Mouse (Mus musculus): ENCODE results near the gene Btbd10. TPM values are rescaled to one million over a fixed set of nuclear protein-coding genes. Genes with fewer than 3 reads are reported as not detected.

Btbd10 gene
- total RNA-seq, 2 experiments from 2014 or later: 15.3 to 15.7 TPM

- no peak for DNase-seq
- intact Hi-C loops (cut with DNase I): no loop called here
Observed at GRCm38 (mm10) chr7:113297813-113298212, 71.4 kb downstream of the Btbd10 start.

DNA sequence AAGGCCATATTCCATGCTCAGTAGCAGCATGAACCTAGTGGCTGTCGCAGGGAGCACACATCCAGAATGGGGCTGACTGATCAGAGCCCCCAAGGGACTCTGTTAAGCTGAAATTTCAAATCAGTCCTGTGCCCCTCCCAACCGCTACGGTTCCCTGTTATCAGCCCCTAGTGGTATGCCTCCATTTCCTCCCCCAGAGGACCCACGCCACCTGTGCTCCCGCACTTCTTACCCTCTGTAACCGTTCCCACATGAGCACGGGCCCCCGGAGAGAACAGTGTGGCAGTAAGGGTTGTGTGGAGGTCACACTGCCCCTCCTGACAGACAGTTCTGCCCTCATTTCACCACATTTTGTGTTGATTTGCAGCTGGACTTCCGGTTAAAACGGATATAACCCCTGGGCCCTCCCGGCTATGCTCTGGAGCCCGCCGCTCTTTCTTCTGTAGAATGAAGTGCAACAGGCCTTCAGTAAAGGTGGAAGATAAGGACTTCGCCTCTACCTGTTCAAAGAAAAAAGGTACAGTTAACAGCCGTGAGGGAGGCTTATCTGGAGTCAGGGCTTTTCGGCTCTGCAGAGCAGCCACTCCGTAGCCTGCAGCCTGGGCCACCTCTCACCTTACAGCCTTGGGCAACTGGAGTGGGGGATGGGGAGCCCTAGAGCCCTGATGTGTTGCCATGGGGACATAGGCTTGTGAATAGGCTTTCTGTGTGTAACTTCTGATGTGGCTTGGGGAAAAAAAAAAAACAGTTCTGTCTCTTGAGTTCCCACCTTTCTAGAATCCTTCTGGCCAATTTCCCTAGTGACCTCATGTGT is 73.9 kb downstream of the Btbd10 start:
- no peak for DNase-seq
- intact Hi-C loops (cut with DNase I): no loop called here

GRCm38 (mm10) chr7:113294598-113294997 is 74.6 kb downstream of the Btbd10 start:
- intact Hi-C loops (cut with DNase I): no loop called here
- DNase-seq: no peak

DNA sequence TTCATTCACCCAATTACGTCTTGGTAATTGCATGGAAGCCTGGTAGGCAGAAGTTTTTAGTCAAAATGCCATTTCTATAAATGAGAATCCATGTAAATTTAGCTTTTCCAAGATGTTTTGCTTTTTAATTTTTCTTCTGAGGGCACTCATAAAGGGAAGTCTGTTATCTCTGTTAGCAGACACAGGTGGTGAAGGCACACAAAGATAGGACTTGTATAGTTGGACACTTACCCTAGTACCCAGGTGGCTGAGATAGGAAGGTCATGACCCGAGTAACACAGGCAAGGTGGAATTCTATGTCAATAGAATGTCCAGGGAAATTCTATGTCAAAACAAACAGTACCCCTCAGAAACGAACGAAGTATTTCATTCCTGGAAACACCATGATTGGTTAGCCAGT is 77.0 kb downstream of the Btbd10 start:
- DNase-seq: no peak
- intact Hi-C loops (cut with DNase I): no loop called here

- intact Hi-C loops (cut with DNase I): no loop called here
- DNase-seq: no peak
Observed at GRCm38 (mm10) chr7:113291741-113292140, 77.5 kb downstream of the Btbd10 start.

- no peak for DNase-seq
- intact Hi-C loops (cut with DNase I): no loop called here
Observed at GRCm38 (mm10) chr7:113289211-113289610, 80.0 kb downstream of the Btbd10 start.

- no peak for DNase-seq
- intact Hi-C loops (cut with DNase I): no loop called here
Observed at GRCm38 (mm10) chr7:113285405-113285804, 83.8 kb downstream of the Btbd10 start.

DNA sequence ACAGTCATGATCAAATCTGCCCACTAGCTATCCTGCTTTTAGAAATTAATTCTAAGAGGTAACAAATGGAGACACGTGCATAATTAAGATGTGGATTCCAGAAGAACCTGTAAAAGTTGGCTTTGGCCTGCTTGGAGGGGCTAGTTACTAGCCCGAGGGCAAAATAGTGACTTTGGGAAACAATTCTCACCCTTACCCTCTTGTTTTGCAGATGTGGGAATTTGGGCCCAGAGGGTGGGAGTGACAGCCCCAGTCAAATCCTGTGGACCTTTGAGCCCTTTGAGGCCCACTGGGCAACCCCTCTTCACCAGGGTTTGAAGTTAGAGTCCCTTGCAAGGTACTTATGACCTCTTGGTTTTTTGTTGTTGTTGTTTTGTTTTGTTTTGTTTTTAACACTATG is 89.9 kb downstream of the Btbd10 start:
- intact Hi-C loops (cut with DNase I): no loop called here
- DNase-seq: no peak

DNA sequence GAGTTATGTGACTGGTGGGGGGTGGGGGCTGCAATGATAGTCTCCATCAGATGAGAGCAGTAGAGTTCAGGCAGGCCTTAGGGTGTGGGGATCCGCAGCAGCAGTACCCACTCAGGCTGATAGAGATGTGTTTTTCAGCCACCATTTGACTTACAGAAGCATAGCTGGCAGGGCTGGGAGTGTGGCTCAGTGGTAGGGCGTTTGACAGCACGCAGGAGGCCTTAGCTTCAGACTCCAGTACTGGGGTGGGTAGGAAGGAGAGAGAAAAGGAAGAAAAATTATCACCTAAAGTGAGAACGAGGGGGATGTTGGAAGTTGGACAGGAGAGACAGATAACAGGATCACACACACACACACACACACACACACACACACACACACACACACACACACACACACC is 90.7 kb downstream of the Btbd10 start:
- DNase-seq: no peak
- intact Hi-C loops (cut with DNase I): no loop called here

DNA sequence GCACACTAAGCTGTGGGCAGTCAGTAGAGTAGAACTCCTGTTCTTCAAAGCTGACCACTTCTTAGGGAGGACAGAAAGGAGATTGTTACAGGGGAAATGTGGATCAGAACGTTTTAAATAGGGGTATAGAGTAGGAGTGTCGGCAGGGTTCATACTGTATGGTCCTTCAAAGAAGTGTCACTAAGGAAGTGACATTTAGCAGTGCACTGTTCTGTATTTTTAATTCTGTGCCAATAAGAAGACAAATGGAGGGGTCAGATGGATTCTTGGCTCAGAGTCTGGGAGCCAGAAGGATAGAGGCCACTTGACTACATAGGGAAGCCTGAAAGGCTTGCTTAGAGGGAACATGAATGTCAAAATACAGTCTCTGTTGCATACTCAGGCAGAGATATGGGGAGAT is 91.9 kb downstream of the Btbd10 start:
- intact Hi-C loops (cut with DNase I): no loop called here
- no peak for DNase-seq

GRCm38 (mm10) chr7:113272338-113272997 is 96.7 kb downstream of the Btbd10 start:
- intact Hi-C loops (cut with DNase I): no loop called here
- no peak for DNase-seq

DNA sequence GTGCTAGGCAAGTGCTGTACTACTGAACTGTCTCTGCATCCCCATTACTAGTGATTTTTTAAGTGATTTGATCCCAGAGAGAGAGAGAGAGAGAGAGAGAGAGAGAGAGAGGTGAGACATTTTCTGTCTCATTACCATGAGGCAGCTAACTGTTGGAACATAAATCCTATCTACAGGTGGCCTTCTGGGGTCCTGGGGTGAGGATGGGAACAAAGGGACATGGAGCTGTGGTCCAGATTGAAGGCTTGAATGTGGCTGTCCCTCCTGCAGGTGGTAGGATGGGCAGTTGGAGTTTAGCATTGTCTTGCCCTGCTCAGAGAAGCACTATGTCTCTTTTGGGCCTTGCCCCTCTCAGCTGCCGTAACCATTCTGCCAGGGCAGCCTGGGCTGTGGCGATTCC is 98.2 kb downstream of the Btbd10 start:
- intact Hi-C loops (cut with DNase I): no loop called here
- DNase-seq: no peak

DNA sequence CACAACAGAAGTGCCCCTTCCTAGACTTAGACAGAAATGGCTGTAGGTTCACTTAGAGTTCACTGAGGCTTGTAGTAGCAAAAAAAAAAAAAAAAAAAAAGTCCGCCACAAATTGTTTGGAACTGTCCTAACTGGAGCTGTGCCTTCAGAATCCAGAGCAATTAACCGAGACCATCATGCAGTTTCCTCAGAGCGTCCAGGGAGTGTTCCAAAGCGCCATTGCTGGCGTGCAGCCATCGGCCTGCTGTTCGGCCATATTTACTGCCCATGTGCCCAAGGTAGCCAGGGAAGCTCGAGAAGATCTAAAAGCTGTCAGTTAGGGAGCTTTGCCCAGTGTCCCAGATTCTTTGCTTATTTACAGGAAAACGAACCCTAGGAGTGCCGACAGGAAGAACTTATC is 98.6 kb downstream of the Btbd10 start:
- peak; percentile 42 to 45 for DNase-seq
- intact Hi-C loops (cut with DNase I): no loop called here

DNA sequence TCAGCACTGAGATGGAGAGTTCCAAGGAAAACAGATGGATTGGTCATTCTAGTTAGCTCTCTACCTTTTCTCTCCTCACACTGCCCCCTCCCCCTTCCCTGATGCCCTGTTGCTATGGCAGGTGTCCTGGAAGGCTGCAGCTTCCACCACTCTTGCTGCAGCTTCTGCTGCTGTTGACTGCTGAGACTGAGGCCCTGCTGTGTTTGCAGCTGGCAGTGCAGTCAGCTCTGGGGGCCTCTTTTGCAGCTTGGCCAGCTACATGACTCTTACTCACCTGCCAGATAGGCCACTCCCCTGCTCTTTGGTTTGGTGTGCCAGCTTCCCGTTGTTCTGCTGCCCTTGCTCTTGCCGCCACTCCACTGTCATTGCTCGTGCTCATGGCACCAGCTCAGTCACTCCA is 99.3 kb downstream of the Btbd10 start:
- no peak for DNase-seq
- intact Hi-C loops (cut with DNase I): loop anchor here (5.0 kb wide), 2 partner anchors 42 to 348 kb away; no protein-coding TSS in a partner anchor

- intact Hi-C loops (cut with DNase I): loop anchor here (5.0 kb wide), 2 partner anchors 43 to 347 kb away; no protein-coding TSS in a partner anchor
- no peak for DNase-seq
Observed at GRCm38 (mm10) chr7:113269081-113269480, 100.1 kb downstream of the Btbd10 start.

DNA sequence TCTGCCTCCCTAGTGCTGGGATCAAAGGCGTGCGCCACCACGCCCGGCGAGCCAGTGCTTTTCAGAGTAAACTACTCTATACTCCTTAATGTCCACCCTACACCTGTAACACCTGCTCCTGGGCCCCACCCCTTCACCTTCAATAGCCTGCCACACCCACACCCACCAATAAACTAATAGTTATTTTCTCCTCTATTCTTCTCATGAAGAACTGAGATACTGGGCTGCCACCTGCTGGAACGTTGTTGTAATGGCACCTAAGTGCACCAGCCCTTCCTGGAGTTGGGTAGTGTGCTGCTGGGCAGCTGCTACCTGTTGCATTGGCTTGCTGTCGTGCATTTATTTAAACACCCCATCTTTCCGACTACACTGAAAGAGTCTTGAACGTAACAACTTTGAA is 100.9 kb downstream of the Btbd10 start:
- intact Hi-C loops (cut with DNase I): loop anchor here (1.0 to 5.0 kb wide), 3 partner anchors 44 to 346 kb away; no protein-coding TSS in a partner anchor
- peak; percentile 76 to 81 for DNase-seq

Other genes with a start within 250 kb of the Btbd10 start
- gene Arntl, start 161.9 kb downstream of the Btbd10 start, total RNA-seq (2021): 10 to 100 TPM; 11.1 to 12.2 TPM
- gene Pth, start 19.2 kb upstream of the Btbd10 start, total RNA-seq (2021): not detected
- 10 to 100 TPM; 32.4 to 39.3 TPM for gene Far1, start 144.4 kb upstream of the Btbd10 start, total RNA-seq (2021)